Mouse (Mus musculus): Measurements from ENCODE around the gene Tmem231. TPM values are rescaled to one million over a fixed set of nuclear protein-coding genes. Genes with fewer than 3 reads are reported as not detected.
A peak's percentile ranks its signal among the peaks of the same experiment; 100 is the strongest.
"Not testable (repeated sequence)": the region's sequence is repeated elsewhere in the genome, so short reads cannot be mapped to it uniquely, and the experiment has no call there.

Tmem231 gene
- polyA plus RNA-seq, 1 experiment from 2014 or later, result 4.1 TPM

GRCm38 (mm10) chr8:111947954-111948353 lies 14.3 kb upstream of the Tmem231 start:
- no peak overlapping the region for H3K4me2 ChIP-seq (ENCODE audit: low read length)
- H3K4me1 ChIP-seq (ENCODE audit: control insufficient read depth in 2 of 2, insufficient read depth in 2 of 2, low read length in 2 of 2), result no peaks in the 10 kb centered on the region
- no peak overlapping the region for H3K9ac ChIP-seq (ENCODE audit: low read length)
- peaks cover 80% of the 10 kb centered on the region for H3K36me3 ChIP-seq (ENCODE audit: control insufficient read depth, insufficient read depth, low read length)
- no peak for ATAC-seq (ENCODE audit: insufficient number of reproducible peaks, insufficient read depth, low FRiP score, low read depth)
- no peak overlapping the region for H3K27ac ChIP-seq (replicated peaks in 1 of 2; ENCODE audit: control insufficient read depth in 1 of 2, insufficient read depth in 1 of 2, low read depth in 2 of 2, low read length in 2 of 2)
- H3K4me3 ChIP-seq (ENCODE audit: control insufficient read depth in 1 of 2, insufficient read depth in 1 of 2, low read depth in 1 of 2, low read length in 2 of 2), result no peak overlapping the region
- WGBS, result 92% methylated on average over 8 of the region's 8 CpGs
- H3K27me3 ChIP-seq (ENCODE audit: control insufficient read depth, insufficient read depth, low read length), result no peaks in the 10 kb centered on the region
- H3K9me3 ChIP-seq (ENCODE audit: control insufficient read depth, low read length), result no peaks in the 10 kb centered on the region

DNA sequence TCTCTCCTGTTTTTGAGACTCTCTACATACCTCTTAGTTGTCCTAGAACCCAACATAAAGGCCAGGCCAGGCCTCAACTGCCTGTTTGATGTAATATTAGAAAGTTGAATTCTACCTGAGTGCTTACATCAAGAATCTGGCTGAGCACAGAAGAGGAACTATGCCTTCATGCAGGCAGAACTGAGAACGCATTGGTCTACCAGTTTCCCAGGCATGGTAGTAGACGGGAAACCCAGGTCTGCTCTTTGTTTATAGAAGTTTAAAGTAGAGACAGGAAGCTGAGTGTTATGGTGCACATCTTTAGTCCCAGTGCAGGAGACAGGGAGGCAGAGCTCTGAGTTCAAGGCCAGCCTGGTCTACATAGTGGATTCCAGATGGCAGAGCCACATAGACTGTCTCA lies 13.5 kb upstream of the Tmem231 start:
- WGBS, result 79% methylated on average over 2 of the region's 2 CpGs
- Histone ChIP-seq H3K4me2 (ENCODE audit: low read length) (no peak overlapping the region), H3K9ac (ENCODE audit: low read length) (no peak overlapping the region), H3K27ac (replicated peaks in 1 of 2; ENCODE audit: control insufficient read depth in 1 of 2, insufficient read depth in 1 of 2, low read depth in 2 of 2, low read length in 2 of 2) (no peak overlapping the region), H3K4me3 (ENCODE audit: control insufficient read depth in 1 of 2, insufficient read depth in 1 of 2, low read depth in 1 of 2, low read length in 2 of 2) (no peak overlapping the region), H3K9me3 (ENCODE audit: control insufficient read depth, low read length) (no peaks in the 10 kb centered on the region), H3K4me1 (ENCODE audit: control insufficient read depth in 2 of 2, insufficient read depth in 2 of 2, low read length in 2 of 2) (no peaks in the 10 kb centered on the region), H3K27me3 (ENCODE audit: control insufficient read depth, insufficient read depth, low read length) (no peaks in the 10 kb centered on the region), H3K36me3 (ENCODE audit: control insufficient read depth, insufficient read depth, low read length) (peaks cover 82% of the 10 kb centered on the region)
- ATAC-seq (ENCODE audit: insufficient number of reproducible peaks, insufficient read depth, low FRiP score, low read depth), result no peak

DNA sequence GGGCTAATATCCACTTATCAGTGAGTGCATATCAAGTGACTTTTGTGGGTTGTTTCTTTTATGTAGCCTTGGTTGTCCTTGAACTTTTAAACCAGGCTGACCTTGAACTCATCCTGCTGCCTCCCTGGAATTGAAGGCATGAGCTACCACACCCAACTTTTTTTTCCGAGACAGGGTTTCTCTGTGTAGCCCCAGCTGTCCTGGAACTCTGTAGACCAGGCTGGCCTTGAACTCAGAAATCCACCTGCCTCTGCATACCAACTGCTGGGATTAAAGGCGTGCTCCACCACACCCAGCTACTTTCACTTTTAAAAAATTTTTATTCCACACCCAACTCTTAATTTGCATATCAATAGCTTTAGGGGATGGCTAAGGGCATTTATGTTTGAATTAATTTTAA lies 9.9 kb upstream of the Tmem231 start:
- 88% methylated on average over 2 of the region's 2 CpGs for WGBS
- Histone ChIP-seq H3K36me3 (ENCODE audit: control insufficient read depth, insufficient read depth, low read length) (peaks cover 55% of the 10 kb centered on the region), H3K4me3 (ENCODE audit: control insufficient read depth in 1 of 2, insufficient read depth in 1 of 2, low read depth in 1 of 2, low read length in 2 of 2) (no peak overlapping the region), H3K27ac (replicated peaks in 1 of 2; ENCODE audit: control insufficient read depth in 1 of 2, insufficient read depth in 1 of 2, low read depth in 2 of 2, low read length in 2 of 2) (no peak overlapping the region), H3K9me3 (ENCODE audit: control insufficient read depth, low read length) (no peaks in the 10 kb centered on the region), H3K27me3 (ENCODE audit: control insufficient read depth, insufficient read depth, low read length) (no peaks in the 10 kb centered on the region), H3K9ac (ENCODE audit: low read length) (no peak overlapping the region), H3K4me1 (ENCODE audit: control insufficient read depth in 2 of 2, insufficient read depth in 2 of 2, low read length in 2 of 2) (peaks cover 7 to 17% of the 10 kb centered on the region in 2 experiments), H3K4me2 (ENCODE audit: low read length) (no peak overlapping the region)
- no peak for ATAC-seq (ENCODE audit: insufficient number of reproducible peaks, insufficient read depth, low FRiP score, low read depth)

- WGBS, result 1% methylated on average over 23 of the region's 23 CpGs
- no peaks in the 10 kb centered on the region for H3K27me3 ChIP-seq (ENCODE audit: control insufficient read depth, insufficient read depth, low read length)
- peak overlapping the region; percentile 83 for H3K9ac ChIP-seq (ENCODE audit: low read length)
- ATAC-seq (ENCODE audit: insufficient number of reproducible peaks, insufficient read depth, low FRiP score, low read depth), result no peak; the same call in 1 of the 2 replicates
- H3K4me1 ChIP-seq (ENCODE audit: control insufficient read depth in 2 of 2, insufficient read depth in 2 of 2, low read length in 2 of 2), result peaks cover 7 to 17% of the 10 kb centered on the region in 2 experiments
- H3K4me2 ChIP-seq (ENCODE audit: low read length), result peak overlapping the region; percentile 89
- peak overlapping the region; percentile 84 to 95 for H3K4me3 ChIP-seq (ENCODE audit: control insufficient read depth in 1 of 2, insufficient read depth in 1 of 2, low read depth in 1 of 2, low read length in 2 of 2)
- H3K36me3 ChIP-seq (ENCODE audit: control insufficient read depth, insufficient read depth, low read length), result peaks cover 32% of the 10 kb centered on the region
- H3K27ac ChIP-seq (replicated peaks in 1 of 2; ENCODE audit: control insufficient read depth in 1 of 2, insufficient read depth in 1 of 2, low read depth in 2 of 2, low read length in 2 of 2), result peak overlapping the region; percentile 34 to 72
- no peaks in the 10 kb centered on the region for H3K9me3 ChIP-seq (ENCODE audit: control insufficient read depth, low read length)
Measured at GRCm38 (mm10) chr8:111941101-111941454, 7.4 kb upstream of the Tmem231 start.

- Histone ChIP-seq H3K4me1 (ENCODE audit: control insufficient read depth in 2 of 2, insufficient read depth in 2 of 2, low read length in 2 of 2) (peaks cover 7 to 17% of the 10 kb centered on the region in 2 experiments), H3K27ac (replicated peaks in 1 of 2; ENCODE audit: control insufficient read depth in 1 of 2, insufficient read depth in 1 of 2, low read depth in 2 of 2, low read length in 2 of 2) (peak within 1 kb of the TSS; percentile 82 to 84), H3K36me3 (ENCODE audit: control insufficient read depth, insufficient read depth, low read length) (peaks cover 26% of the 10 kb centered on the region), H3K4me2 (ENCODE audit: low read length) (peak within 1 kb of the TSS; percentile 89), H3K27me3 (ENCODE audit: control insufficient read depth, insufficient read depth, low read length) (no peaks in the 10 kb centered on the region), H3K9me3 (ENCODE audit: control insufficient read depth, low read length) (no peaks in the 10 kb centered on the region), H3K9ac (ENCODE audit: low read length) (peak within 1 kb of the TSS; percentile 83), H3K4me3 (ENCODE audit: control insufficient read depth in 1 of 2, insufficient read depth in 1 of 2, low read depth in 1 of 2, low read length in 2 of 2) (peak within 1 kb of the TSS; percentile 84 to 95)
- under 1% methylated on average over 65 of the region's 65 CpGs for WGBS
- ATAC-seq (ENCODE audit: insufficient number of reproducible peaks, insufficient read depth, low FRiP score, low read depth), result peak; percentile 98
Measured at GRCm38 (mm10) chr8:111940171-111941100, 6.8 kb upstream of the Tmem231 start, which contains the start of gene Gabarapl2. TSS of gene Gabarapl2 (plus strand) at chr8:111940703.

GRCm38 (mm10) chr8:111939516-111940142 lies 5.9 kb upstream of the Tmem231 start:
- Histone ChIP-seq H3K27ac (replicated peaks in 1 of 2; ENCODE audit: control insufficient read depth in 1 of 2, insufficient read depth in 1 of 2, low read depth in 2 of 2, low read length in 2 of 2) (peak overlapping the region; percentile 82 to 84), H3K4me1 (ENCODE audit: control insufficient read depth in 2 of 2, insufficient read depth in 2 of 2, low read length in 2 of 2) (peaks cover 7 to 17% of the 10 kb centered on the region in 2 experiments), H3K4me3 (ENCODE audit: control insufficient read depth in 1 of 2, insufficient read depth in 1 of 2, low read depth in 1 of 2, low read length in 2 of 2) (peak overlapping the region; percentile 54 to 95), H3K4me2 (ENCODE audit: low read length) (peak overlapping the region; percentile 89), H3K27me3 (ENCODE audit: control insufficient read depth, insufficient read depth, low read length) (no peaks in the 10 kb centered on the region), H3K9ac (ENCODE audit: low read length) (peak overlapping the region; percentile 83), H3K9me3 (ENCODE audit: control insufficient read depth, low read length) (no peaks in the 10 kb centered on the region), H3K36me3 (ENCODE audit: control insufficient read depth, insufficient read depth, low read length) (peaks cover 18% of the 10 kb centered on the region)
- WGBS, result 6% methylated on average over 10 of the region's 10 CpGs
- ATAC-seq (ENCODE audit: insufficient number of reproducible peaks, insufficient read depth, low FRiP score, low read depth), result peak; percentile 70

- 87% methylated on average over 8 of the region's 9 CpGs for WGBS
- not testable (repeated sequence) for H3K27me3 ChIP-seq (ENCODE audit: control insufficient read depth, insufficient read depth, low read length); H3K4me2 ChIP-seq (ENCODE audit: low read length); H3K4me3 ChIP-seq (ENCODE audit: control insufficient read depth in 1 of 2, insufficient read depth in 1 of 2, low read depth in 1 of 2, low read length in 2 of 2); H3K27ac ChIP-seq (replicated peaks in 1 of 2; ENCODE audit: control insufficient read depth in 1 of 2, insufficient read depth in 1 of 2, low read depth in 2 of 2, low read length in 2 of 2); H3K9ac ChIP-seq (ENCODE audit: low read length); H3K36me3 ChIP-seq (ENCODE audit: control insufficient read depth, insufficient read depth, low read length); H3K9me3 ChIP-seq (ENCODE audit: control insufficient read depth, low read length); ATAC-seq (ENCODE audit: insufficient number of reproducible peaks, insufficient read depth, low FRiP score, low read depth)
- peaks cover 7 to 17% of the 10 kb centered on the region in 2 experiments for H3K4me1 ChIP-seq (ENCODE audit: control insufficient read depth in 2 of 2, insufficient read depth in 2 of 2, low read length in 2 of 2)
Measured at GRCm38 (mm10) chr8:111938076-111938985, 4.7 kb upstream of the Tmem231 start.

Data from heart, embryonic 14.5 days (tissue).